Mouse (Mus musculus) ovary, postnatal 10 days (tissue): Measurements from ENCODE around the gene Metrn.

Experiments
- DNase-seq: peaks from one replicate; pipeline ENCODE4 v3.0.0; 2022; ENCODE audit warnings: low spot score

Gene Metrn

DNA sequence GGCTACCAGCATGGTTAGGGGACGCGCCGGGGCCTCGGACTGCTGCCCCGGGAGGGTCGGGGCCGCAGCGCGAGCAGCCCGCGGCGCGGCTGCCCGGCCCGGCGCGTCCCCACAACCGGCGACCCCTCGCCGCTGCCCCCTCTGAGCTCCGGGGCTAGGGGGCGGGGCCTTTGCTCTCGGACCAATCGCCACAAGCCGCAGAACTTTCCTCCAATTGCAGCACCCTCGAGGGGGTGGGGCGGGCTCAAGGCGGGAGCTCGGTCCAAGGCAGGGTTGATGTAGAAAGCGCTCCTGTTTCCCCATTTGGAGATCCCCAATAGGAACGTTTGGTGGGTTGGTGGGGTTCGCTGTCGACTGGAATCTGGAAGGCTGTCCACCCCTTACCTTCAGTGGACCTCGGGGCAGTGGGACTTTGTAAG, at the start of gene Metrn:
Gene Metrn (minus strand): TSS at position 186 of the 419 bp plus-strand sequence.
- peak; percentile 72 for DNase-seq

DNA sequence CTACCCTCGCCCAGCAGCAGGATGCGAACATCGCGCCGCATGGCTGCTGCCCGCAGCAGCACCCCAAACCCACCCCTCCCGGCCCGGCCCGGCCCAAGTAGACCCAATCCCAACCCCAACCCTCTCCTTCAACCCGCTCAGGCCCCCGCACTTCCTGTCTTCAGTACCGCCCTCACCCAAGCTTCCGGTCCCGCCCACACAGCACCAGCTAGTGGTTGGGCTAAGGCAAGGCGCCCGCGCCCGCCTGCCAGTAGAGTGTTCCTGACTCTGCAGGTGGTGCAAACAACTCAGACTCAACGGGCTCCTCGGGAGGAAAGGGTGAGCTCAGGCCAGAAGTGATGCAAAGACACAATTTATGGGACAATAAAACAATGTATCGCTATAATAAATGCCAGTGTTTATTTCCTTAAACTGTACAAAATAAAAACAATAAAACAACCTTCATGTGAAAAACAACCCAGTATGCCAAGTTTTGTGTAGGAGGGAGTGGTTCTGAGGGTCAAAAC, 47.5 kb upstream of the Metrn start, which contains the start of gene Rhot2:
Gene Rhot2 (minus strand): TSS at position 456 of the 506 bp plus-strand sequence.
- DNase-seq: peak; percentile 86

DNA sequence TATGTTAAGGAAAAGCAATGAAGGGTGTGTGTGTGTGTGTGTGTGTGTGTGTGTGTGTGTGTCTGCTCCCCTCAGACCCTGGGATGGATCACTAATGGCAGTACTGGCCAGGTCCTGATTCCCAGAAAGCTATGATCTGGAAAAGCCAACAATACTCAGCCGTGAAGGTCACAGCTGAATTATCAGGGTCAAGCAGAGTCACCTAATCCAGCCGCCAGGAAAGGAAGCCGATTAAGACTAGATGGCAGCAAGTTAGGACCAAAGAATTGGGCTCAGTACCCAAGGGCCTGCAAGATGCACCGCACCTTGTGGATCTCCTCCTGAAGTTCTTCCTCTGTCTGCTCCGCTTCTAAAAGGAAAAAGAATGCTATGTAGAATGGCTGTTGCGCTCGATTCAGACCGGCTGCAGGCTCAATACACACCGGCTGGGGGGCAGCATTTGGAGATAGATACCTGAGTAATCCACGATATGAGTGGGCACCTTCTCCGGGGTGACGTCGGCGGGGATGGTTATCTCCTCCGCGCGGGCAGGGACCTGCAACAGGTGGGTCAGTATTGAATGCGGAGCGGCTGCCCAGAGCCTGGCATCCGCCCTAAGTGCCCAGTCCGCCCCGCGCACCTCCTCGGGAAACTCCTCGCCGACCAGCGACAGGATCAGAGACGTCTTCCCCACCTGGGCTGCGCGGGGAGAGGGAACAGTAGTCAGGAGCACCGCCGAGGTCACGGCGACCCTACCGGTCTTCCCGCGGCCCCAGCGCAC, 46.9 kb upstream of the Metrn start:
- DNase-seq: no peak

DNA sequence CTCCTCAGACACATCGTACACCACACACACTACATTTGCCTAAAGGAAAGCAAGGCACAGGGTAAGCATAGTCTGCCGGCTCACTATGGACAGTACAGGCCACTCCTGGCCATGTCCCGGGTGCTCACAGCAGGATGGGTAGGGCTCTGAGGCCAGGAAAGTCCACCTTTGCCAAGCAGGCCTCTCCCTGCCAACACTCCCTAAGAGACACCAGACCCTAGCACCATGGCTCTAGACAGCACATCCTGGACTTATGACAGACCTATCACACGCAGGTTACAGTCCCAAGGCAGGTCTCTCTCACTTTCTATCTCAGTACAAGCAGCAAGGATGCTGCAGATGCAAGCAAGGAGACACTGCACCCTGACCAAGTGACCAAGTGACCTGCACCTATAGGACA, 46.2 kb upstream of the Metrn start:
- no peak for DNase-seq

DNA sequence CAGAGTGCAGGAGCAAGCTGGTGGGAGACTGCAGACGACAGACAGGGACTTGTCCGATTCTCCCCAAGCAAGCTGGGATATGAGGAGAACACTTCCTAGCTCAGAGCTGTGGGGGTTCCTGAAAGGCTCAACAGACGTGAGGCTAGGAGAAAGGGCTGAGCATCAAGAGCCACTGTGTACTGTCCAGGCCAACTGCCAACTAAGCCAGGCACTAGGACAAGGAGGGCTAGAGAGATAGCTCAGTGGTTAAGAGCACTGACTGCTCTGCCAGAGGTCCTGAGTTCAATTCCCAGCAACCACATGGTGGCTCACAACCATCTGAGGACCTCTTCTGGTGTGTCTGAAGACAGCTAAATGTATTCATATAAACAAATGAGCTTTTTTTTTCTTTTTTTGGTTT, 45.6 kb upstream of the Metrn start:
- no peak for DNase-seq

DNA sequence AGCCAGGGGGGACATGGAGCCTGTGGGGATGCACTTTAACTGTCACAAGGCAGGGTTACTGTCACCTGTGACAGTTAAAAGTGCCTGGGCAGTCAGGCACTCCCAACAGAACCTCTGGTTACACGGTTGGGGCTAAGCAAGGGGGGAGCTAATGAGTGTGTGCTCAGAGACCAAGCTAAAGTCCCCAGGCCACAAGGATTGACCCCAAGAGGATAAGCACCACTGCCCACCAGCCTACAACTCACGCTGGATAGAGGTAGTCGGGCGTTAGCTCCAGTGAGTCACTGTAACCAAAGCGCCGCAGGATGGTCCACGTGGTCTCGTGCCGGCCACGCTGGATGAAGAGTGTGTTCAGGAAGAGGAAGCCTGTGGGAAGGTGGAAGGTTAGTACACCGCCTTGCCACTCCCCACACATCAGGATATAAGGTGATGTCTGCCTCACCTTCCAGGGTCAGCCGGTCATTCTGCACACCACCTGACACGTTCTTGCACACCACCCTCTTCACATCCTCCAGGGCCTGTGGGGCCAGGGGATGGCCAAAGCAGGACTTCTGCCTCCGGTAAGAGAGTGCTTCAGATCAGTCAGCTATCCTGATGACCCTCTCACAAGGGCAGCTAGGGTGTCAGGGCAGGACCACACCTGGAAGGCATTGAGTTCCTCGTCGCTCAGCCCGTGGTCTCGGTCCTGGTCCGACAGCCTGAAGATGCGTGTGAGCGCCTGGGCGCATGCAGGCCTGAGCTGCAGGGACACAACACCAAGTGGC, 44.4 kb upstream of the Metrn start, which contains the start of gene Gm20683:
Gene Gm20683 (minus strand): TSS at position 647 of the 764 bp plus-strand sequence.
- no peak for DNase-seq

DNA sequence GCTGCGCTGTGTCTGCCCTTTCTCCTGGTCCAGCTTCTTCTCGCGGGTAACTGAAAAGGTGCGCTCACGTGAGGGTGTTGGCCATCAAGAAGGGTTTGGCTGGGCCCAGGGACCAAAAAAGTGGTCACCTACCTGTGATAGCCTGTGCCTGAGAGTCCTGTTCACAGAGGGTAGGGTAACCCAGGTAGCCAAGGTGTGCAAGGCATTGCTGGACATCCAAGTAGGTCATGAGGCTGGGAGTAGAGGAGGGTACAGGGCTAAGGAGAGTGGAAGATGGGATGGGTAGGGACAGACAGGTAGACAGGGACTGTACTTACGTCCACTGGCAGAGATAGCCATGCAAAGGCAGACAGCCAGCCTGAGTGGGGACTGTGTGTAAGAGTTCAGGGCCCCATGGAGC, 43.6 kb upstream of the Metrn start:
- no peak for DNase-seq

DNA sequence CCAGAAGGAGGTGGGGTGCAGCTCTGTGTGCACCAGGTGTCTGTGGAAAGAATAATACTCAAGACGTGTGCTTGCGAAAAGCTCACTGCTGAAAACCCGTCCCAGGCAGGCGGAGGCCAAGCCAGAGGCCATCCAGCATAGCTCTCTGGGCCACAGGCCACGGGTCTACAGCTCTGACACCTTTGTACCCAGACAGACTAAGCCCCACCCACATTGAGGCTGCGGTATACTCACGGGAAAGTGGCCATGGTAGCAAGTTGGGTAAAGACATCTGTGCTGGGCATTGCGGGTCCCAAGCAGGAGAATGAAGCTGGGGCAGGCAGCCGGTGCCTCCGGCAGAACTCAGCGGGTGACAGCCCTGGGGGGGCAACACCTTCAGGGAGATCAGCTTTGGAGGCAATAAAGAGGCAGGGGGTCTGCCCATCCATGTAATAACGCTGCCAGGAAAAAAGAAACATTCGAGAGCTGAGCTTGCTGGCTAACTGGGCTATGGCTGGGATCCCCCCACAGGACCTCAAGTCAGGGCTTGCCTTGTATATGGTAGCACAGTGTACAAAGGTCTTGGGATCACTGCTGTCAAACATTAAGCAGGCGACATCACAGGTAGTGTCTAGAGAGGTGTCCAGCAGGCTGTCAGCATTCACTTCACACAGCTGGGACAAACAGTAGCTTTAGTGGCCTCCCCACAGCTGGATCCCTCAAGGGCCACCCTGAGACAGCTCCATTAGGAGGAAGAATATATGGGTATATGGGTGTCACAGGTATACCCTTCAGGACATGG, 42.7 kb upstream of the Metrn start:
- DNase-seq: no peak

DNA sequence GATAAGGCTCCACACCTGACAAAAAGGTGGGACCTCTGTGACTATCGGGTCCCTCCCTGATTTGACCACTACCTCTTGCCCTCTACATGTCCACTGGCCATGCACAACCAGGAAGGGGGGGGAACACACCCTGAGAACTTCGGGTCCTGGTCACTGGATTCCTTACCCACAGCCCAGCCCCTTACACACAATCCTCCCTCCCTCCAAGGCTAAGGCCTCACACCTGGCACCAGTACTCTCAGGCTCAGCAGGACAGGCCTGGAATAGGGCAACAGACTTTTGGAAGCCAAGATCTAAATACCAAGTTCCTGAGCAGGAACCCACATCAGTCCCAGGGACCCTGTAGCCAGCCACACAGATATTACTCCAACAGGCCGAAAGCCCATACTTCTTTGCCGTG, 42.0 kb upstream of the Metrn start:
- no peak for DNase-seq

DNA sequence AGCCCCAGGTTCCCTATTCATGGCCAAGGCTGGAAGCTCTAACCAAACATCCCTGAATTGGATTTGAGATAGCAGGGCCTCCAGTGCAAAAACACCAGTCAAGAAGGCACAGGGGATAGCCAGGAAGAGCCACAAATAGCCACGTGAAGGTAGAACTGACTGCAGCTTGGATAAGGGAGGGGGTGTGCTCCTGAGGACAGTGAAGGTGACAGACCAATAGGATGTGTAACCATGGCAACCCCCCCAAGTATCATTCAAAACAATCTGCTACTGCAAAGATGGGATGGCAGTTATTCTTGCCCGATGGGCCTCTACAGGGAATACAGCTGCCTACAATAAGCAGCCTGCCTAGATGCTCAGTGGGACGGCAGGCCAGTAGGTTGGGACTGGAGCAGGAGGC, 40.6 kb upstream of the Metrn start:
- DNase-seq: no peak

DNA sequence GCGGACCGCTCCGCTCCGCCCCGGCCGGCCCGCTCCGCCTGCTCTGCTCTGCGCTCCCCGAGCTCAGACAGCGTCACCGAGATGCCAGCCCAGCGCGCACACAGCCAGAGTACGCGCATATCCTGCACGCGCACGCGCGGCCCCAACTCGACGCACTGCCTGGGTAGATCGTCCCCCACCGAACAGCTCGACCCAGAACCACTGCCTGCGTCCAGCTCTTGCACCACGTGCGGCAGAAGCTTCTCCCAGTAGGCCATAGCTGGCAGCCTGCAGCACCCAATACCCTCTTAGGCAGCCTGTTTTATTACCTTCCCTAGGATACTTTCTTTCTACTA, 40.1 kb upstream of the Metrn start, which contains the start of gene Rhbdl1:
Gene Rhbdl1 (minus strand): TSS at position 220 of the 335 bp plus-strand sequence.
- no peak for DNase-seq

DNA sequence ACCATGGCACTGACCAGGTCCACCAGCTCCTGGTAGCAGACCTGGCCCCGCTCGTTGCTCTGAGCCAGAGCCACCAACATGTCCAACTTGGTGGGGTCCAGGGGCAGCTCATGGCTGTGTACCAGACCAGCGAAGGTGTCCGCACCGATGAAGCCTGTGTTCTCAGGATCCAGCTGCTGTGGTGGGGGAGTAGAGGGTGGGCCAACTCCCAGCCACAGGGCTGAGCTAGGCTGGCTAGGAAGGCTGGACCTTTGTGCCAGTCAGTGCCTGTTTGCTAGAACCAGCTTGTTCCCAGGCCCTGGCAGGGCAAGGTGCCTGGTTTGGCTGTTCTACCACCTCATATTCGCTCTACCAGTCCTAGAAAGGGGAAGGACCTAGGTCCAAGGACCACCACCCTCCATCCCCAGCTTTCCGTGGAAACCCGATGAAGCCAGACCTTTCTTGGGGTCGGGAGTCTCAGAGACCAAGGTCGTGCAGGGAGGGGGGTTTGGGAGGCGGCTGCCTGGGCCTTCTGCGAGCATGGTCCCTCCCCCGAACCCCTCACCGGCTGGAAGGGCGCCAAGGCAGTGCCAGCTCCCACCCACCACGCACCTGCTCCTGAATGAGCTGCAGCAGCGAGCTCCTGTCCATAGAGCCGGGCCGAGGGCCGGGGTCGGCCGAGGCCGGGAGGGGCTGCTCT, 39.6 kb upstream of the Metrn start:
- no peak for DNase-seq

DNA sequence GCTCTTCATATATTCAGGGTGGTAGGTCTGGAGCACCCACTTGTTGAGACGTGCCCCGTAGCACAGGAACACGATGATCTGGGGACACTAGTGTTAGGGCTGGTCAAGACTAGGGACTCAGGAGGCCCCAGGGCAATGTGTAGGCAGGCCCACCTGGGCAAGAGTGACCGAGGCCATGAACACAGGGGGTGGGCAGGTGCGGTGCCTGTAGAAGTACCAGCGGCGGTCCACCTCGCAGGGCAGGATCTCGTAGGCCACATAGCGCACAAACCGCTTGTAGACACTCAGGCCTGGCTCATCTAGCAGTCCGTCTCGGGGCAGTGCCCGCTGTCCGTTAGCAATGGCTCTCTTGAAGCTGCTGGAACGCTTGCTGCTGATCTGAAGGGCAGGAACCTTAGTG, 38.9 kb upstream of the Metrn start:
- no peak for DNase-seq

DNA sequence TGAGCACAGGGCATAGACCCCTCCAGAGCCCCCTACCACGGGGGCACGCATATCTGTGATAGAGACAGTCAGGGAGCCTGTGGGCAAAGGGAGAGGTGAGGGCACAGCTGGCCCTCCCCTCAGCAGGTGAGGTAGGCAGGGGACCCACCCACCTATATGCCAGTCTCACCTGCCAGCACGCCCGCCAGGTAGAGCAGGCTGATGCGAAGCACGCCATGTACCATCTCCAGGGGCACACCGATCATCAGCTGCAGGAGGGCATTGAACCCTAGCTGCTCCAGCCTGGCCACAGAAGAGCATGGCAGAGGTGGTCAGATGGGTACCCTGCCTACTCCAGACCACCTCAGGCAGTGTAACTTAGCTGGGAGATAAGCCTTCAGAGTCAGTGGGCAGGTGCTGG, 38.4 kb upstream of the Metrn start:
- DNase-seq: no peak

DNA sequence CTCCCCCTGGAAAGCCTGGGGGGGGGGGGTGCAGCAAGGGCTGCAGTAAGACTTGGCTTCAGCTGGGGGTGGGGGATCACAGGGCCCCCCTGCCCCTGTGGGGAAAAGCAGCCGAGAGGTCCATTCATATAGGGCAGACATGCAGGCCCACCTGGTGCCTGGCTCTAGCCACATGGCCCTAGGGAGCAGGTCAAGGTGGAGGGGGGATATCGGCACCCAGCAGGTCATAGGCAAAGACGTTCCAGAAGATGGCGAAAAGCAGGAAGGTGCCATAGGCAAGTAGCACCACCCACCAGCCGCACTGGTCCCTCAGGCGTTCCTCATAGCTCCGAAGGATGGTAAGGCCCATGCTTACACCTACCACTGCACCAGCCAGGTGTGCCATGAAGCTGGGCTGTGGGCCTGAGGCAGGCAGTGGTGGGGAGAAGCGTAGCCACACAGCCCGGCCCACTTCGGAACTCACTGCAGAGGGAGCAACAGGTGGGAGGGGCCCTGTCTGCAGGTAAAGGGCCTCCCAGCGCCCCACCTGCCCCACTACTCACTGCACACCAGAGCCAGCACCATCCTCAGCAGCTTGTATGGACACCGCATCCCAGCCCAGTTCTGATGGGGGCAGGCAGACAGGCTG, 37.8 kb upstream of the Metrn start:
- DNase-seq: no peak

DNA sequence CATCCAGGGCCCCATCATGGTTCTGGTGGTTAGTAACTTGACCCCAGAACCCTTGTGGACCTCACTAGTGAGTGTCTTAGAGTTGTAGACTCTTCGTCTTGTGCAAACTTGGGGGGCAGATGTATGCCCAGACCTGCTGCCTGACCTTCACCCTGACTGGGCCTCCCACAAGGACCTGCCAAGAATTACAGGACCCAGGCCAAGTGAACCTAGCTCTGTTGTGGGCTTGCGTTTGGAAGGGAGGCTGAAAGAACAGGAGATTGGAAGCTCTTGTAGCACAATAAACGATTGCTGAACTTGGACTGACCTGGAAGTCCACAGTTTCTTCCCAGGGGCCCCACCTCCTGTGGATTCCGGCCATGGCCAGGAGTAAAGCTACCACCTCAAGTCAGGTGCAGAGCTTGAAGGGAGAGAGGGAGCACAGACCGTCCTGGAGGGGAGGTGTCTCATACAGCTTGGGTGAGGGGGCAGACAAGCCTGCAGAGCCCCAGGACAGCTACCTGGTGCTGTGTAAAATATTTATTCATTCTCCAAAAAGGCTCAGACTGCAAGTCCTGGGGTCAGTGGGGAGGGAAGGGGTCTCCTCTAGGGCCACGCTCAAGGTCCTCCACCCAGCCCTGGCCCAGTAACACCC, 37.1 kb upstream of the Metrn start:
- DNase-seq: no peak

DNA sequence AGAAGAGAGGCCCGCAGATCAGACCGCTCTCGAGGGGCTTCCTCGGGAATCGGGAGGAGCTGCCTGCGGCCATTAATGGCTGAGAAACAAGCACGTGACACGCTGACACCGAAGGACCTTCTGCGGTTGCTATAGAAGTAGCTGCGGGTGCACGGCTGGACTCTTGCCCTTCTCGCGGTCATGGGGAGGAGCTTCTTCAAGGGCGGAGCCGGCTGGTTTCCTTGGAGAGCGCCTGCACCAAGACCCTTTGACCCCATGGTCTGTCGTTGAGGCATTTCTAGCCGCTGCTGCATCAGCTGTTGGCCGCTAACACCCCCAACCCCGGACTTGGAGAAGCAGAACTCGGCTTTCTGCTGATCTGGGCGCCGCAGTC, 36.3 kb upstream of the Metrn start, which contains the start of gene Stub1:
Gene Stub1 (minus strand): TSS at position 114 of the 373 bp plus-strand sequence.
- no peak for DNase-seq

DNA sequence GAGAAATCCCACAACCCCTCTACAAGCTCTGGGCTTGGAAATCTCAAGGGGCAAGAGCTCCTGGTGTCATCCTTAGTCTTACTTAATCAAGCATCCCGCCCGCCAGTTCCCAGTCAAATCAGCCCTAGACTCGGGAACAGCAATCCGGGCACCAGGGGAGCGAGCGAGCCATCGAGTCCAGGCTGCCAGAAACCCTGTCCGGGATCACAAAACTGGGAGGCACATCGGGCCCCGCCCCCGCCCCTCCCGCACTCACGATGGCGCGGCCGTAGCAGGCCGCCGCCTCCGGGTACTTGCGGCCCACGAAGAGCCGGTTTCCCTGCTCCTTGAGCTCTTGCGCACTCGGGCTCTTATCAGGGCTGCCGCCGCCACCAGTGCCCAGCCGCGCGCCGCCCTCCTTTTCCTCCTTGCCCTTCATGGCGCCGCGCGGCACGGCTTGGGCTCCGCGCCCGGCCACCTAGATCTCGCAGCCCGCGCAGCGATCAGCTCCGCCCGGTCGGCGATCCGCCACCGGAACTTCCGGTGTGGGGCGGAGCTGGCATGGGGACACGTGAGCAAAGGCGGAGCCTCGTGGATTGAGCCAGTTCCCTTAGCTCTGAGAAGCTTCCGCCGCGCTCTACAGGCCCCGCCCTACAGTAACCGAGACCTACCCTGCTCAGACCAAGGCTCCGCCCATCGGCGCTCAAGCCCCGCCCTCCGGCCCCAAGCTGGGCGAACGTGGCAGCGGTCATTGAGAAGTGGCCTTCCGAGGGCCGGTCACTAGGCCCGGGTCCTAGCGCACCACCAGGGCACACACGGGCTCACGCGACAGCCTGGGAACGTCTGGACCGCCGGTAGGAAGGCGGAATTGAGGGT, 35.7 kb upstream of the Metrn start:
- DNase-seq: peak; percentile 99

DNA sequence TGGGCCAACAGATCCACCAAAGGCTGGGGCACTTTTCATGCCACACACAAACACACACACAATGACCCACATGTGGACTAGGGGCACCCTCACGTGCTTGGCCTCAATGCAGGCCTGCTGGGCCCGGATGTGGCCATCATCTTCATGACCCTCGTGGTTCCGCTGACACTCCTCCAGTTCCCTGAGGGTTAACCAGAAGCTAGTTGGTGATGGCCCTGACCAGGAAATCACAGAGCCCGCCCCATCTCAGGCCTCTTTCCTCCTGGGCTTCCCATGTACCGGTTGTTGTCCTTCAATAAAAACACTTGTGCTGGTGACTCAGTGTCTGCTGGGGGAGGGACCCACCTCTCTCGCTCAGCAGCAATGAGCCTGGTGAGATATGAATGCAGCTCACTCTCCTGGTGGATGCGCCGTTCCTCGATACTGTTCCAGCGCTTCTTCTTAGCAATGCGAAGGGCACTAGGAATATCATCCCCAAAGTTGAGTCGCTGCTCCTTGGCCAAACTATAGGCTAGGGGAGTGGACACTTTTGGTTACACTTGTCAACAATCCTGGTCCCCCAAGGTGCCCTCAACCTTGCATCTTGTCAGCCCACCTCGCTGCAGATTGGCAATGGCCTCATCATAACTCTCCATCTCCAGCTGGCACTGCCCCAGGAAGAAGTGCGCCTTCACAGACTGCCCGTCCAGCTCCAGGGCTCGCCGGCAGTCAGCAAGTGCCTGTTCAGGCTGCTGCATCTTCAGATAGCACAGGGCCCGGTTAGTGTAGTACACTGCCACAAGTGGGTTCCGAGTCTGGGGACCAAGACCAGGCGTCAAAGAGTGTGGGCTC, 34.7 kb upstream of the Metrn start:
- DNase-seq: no peak
